Mouse (Mus musculus): ENCODE measurements around the gene Aplp2.

GRCm38 (mm10) chr9:31210749-31211689, 596 bp downstream of the Aplp2 start:
- TF ChIP-seq CTCF (IDR thresholded peaks at IDR 0.05; ENCODE audit: control insufficient read depth, insufficient read depth, low read length) (no peak), POLR2A (IDR thresholded peaks at IDR 0.05; ENCODE audit: borderline replicate concordance, control insufficient read depth, low read depth, low read length) (no peak)
